Mouse (Mus musculus): ENCODE data around the gene Olfr316. TPM values are rescaled to one million over a fixed set of nuclear protein-coding genes. Genes with fewer than 3 reads are reported as not detected.
"Not testable (repeated sequence)": the region's sequence is repeated elsewhere in the genome, so short reads cannot be mapped to it uniquely, and the experiment has no call there.

The Olfr316 gene
- polyA plus RNA-seq, 1 experiment, result not detected

DNA sequence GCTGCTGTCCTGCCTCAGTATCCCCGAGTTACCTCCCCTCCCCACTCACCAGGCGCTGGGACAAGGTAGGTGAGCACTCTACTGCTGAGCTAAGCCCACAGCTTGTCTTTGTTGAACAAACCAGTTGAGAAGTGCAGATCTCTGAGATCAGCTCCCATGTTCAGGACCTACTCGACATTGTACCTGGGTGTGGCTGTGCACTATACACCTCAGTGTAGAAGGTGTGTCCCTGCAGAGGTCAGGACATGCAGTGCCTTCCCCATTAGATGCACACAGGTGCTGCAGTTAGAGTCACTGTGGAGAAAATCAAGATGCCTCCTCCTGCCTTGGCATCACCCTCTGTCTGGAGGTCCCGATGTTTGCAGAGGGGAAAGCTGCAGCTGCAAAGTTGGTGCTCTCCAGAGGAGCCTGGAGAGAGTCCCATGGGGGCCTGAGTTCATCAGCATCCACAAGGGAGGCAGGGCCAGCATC lies 13.7 kb upstream of the Olfr316 start, which contains the start of gene Olfr317:
Olfr317 (minus strand) TSS at position 421 of the 471 bp plus-strand sequence.
- Histone ChIP-seq H3K27me3 (replicated peaks; ENCODE audit: control insufficient read depth, insufficient read depth, low read length) (no peaks in the 10 kb centered on the region), H3K4me3 (ENCODE audit: insufficient read depth, low read depth, low read length) (no peak within 1 kb of the TSS), H3K27ac (ENCODE audit: insufficient read depth, low read depth, low read length) (no peak within 1 kb of the TSS), H3K4me1 (ENCODE audit: control insufficient read depth, insufficient read depth, low read length) (no peaks in the 10 kb centered on the region), H3K36me3 (ENCODE audit: control insufficient read depth, insufficient read depth, low read length) (no peaks in the 10 kb centered on the region)
- WGBS, result 74% methylated on average over 4 of the region's 4 CpGs
- no peak for DNase-seq
- TF ChIP-seq POLR2A (IDR thresholded peaks at IDR 0.05; ENCODE audit: low read depth, low read length), result no peak

DNA sequence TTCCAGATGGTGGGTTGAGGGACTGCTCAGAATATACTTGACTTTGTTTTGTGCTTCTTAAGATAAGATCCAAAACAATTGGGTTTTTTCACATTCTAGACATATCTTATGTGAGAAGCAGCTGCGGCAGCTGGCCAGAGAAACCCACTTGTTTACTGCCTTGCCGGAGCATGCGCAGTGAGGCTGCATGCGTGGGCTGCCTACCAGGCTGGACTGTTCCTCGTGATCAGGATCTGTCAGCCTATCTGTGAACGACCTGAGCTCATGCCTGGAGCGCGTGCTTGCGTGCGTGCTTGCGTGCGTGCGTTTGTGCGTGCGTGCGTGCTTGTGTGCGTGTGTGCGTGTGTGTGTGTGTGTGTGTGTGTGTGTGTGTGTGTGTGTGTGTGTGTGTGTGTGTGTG lies 1.4 kb upstream of the Olfr316 start:
- not testable (repeated sequence) for H3K4me3 ChIP-seq (ENCODE audit: insufficient read depth, low read depth, low read length); H3K27me3 ChIP-seq (replicated peaks; ENCODE audit: control insufficient read depth, insufficient read depth, low read length); DNase-seq; H3K36me3 ChIP-seq (ENCODE audit: control insufficient read depth, insufficient read depth, low read length); H3K27ac ChIP-seq (ENCODE audit: insufficient read depth, low read depth, low read length); H3K4me1 ChIP-seq (ENCODE audit: control insufficient read depth, insufficient read depth, low read length)
- WGBS, result 80% methylated on average over 18 of the region's 18 CpGs

DNA sequence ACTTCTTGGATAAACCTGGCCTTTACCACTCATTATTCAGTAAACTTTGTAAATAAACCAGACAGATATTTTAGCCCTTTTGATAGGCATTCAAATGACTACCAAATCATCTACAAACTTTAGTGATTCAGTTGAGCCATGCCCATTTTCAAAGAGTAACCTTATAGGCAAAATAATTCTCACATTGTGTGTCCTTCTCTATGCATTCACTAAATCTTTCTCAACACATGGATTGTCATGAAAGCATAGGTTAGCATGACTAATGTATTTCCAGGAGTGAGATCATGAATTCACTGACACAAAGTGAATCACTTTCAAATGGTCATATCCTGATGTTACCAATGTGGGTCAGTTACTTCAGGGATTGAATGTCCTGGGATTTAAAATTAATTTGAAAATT lies 20.4 kb downstream of the Olfr316 start, which contains the start of gene Olfr315:
Olfr315 (plus strand) TSS at position 301 of the 400 bp plus-strand sequence.
- Histone ChIP-seq H3K4me3 (ENCODE audit: insufficient read depth, low read depth, low read length) (no peak within 1 kb of the TSS), H3K27me3 (replicated peaks; ENCODE audit: control insufficient read depth, insufficient read depth, low read length) (no peaks in the 10 kb centered on the region), H3K36me3 (ENCODE audit: control insufficient read depth, insufficient read depth, low read length) (no peaks in the 10 kb centered on the region), H3K27ac (ENCODE audit: insufficient read depth, low read depth, low read length) (no peak within 1 kb of the TSS), H3K4me1 (ENCODE audit: control insufficient read depth, insufficient read depth, low read length) (no peaks in the 10 kb centered on the region)
- no peak for TF ChIP-seq POLR2A (IDR thresholded peaks at IDR 0.05; ENCODE audit: low read depth, low read length)
- no peak for TF ChIP-seq CTCF (conservative IDR thresholded peaks at IDR 0.05; ENCODE audit: insufficient read depth, insufficient read length, low read depth, low read length)
- DNase-seq, result no peak

DNA sequence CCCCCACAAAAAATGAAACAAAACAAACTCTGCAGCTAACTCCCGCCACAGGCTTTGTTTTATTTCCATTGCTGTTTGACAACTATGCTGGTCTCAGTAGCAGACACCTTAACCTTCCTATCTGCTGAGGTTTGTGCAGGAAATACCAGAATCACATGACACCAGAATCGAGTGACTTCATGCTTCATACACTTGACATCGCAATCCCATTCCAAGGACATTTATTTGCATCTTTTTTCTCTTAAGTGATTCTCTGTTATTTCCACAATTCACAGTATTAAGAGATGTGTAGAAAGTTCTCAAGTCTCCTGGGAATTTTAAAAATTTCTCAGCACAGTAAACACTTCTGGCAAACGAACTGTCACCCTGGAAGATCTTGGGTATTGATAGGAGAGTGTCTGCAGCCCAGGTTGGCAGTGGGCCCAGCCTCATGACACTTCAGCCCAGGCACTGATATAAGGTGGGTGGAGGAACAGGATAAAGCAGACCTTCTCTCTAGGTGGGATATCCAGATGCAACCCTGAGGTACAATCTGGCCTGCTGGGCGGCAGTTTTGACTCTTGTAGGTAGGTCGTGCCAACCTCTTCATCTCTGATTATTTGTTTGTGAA lies 30.1 kb downstream of the Olfr316 start, which contains the start of gene Olfr314:
Olfr314 (plus strand) TSS at position 473 of the 610 bp plus-strand sequence.
- WGBS, result 65% methylated on average over 6 of the region's 6 CpGs
- Histone ChIP-seq H3K4me1 (ENCODE audit: control insufficient read depth, insufficient read depth, low read length) (no peaks in the 10 kb centered on the region), H3K36me3 (ENCODE audit: control insufficient read depth, insufficient read depth, low read length) (no peaks in the 10 kb centered on the region), H3K4me3 (ENCODE audit: insufficient read depth, low read depth, low read length) (no peak within 1 kb of the TSS), H3K27me3 (replicated peaks; ENCODE audit: control insufficient read depth, insufficient read depth, low read length) (no peaks in the 10 kb centered on the region), H3K27ac (ENCODE audit: insufficient read depth, low read depth, low read length) (no peak within 1 kb of the TSS)
- TF ChIP-seq POLR2A (IDR thresholded peaks at IDR 0.05; ENCODE audit: low read depth, low read length), result no peak
- no peak for TF ChIP-seq CTCF (conservative IDR thresholded peaks at IDR 0.05; ENCODE audit: insufficient read depth, insufficient read length, low read depth, low read length)
- no peak for DNase-seq

DNA sequence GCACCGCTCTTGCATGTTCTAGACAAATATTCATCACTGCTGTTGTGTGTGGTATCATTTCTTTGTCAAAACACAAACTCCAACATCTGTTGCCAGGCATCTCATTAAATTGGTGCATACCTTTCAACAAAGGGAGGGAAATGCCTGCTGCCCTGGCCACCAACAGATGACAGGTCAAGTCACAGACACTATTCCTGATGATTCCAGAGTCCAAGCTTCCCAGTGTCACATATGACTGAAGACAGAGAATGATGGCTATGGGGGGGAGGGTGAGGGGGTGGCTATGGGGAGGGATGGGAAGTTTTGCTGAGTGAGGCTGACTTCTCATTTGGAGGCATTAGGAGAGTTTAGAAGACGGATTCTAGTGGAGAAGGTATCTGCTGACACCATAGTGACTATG lies 31.6 kb downstream of the Olfr316 start:
- Histone ChIP-seq H3K27me3 (replicated peaks; ENCODE audit: control insufficient read depth, insufficient read depth, low read length) (no peaks in the 10 kb centered on the region), H3K4me1 (ENCODE audit: control insufficient read depth, insufficient read depth, low read length) (no peaks in the 10 kb centered on the region), H3K4me3 (ENCODE audit: insufficient read depth, low read depth, low read length) (no peak overlapping the region), H3K36me3 (ENCODE audit: control insufficient read depth, insufficient read depth, low read length) (no peaks in the 10 kb centered on the region), H3K27ac (ENCODE audit: insufficient read depth, low read depth, low read length) (no peak overlapping the region)
- TF ChIP-seq POLR2A (IDR thresholded peaks at IDR 0.05; ENCODE audit: low read depth, low read length), result no peak
- no peak for TF ChIP-seq CTCF (conservative IDR thresholded peaks at IDR 0.05; ENCODE audit: insufficient read depth, insufficient read length, low read depth, low read length)
- DNase-seq, result no peak
- 77% methylated on average over 2 of the region's 2 CpGs for WGBS

DNA sequence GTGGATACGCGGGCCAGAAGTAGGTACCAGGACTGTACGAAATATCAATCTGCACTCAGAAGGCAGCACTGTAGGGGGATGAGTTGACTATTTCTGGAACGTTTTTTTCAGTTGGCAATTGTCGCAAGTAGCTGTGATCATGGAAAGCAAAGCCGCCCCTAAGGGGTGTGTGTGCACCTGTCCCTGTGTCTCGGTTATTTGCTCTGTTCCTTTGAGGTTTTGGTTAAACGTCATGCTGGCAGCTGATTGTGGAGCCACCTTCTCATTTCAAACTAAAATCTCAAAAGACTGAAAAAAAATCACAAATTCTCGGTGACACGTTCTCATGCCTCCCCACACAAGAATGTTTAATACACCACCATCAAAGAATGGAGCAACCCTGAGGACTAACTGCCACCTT lies 35.1 kb downstream of the Olfr316 start:
- no peak for TF ChIP-seq CTCF (conservative IDR thresholded peaks at IDR 0.05; ENCODE audit: insufficient read depth, insufficient read length, low read depth, low read length)
- no peak for TF ChIP-seq POLR2A (IDR thresholded peaks at IDR 0.05; ENCODE audit: low read depth, low read length)
- Histone ChIP-seq H3K36me3 (ENCODE audit: control insufficient read depth, insufficient read depth, low read length) (no peaks in the 10 kb centered on the region), H3K27ac (ENCODE audit: insufficient read depth, low read depth, low read length) (no peak overlapping the region), H3K4me1 (ENCODE audit: control insufficient read depth, insufficient read depth, low read length) (no peaks in the 10 kb centered on the region), H3K4me3 (ENCODE audit: insufficient read depth, low read depth, low read length) (no peak overlapping the region), H3K27me3 (replicated peaks; ENCODE audit: control insufficient read depth, insufficient read depth, low read length) (no peaks in the 10 kb centered on the region)
- DNase-seq, result no peak
- 93% methylated on average over 10 of the region's 10 CpGs for WGBS

GRCm38 (mm10) chr11:58788346-58788745 lies 35.8 kb downstream of the Olfr316 start:
- no peak overlapping the region for H3K4me3 ChIP-seq (ENCODE audit: insufficient read depth, low read depth, low read length)
- no peak for DNase-seq
- H3K36me3 ChIP-seq (ENCODE audit: control insufficient read depth, insufficient read depth, low read length), result no peaks in the 10 kb centered on the region
- no peaks in the 10 kb centered on the region for H3K27me3 ChIP-seq (replicated peaks; ENCODE audit: control insufficient read depth, insufficient read depth, low read length)
- 71% methylated on average over 8 of the region's 8 CpGs for WGBS
- H3K4me1 ChIP-seq (ENCODE audit: control insufficient read depth, insufficient read depth, low read length), result no peaks in the 10 kb centered on the region
- no peak overlapping the region for H3K27ac ChIP-seq (ENCODE audit: insufficient read depth, low read depth, low read length)
- TF ChIP-seq POLR2A (IDR thresholded peaks at IDR 0.05; ENCODE audit: low read depth, low read length) (no peak), CTCF (conservative IDR thresholded peaks at IDR 0.05; ENCODE audit: insufficient read depth, insufficient read length, low read depth, low read length) (no peak)
